Mouse (Mus musculus): ENCODE measurements around the gene Ceacam20.

- TF ChIP-seq CTCF (IDR thresholded peaks at IDR 0.05; ENCODE audit: extremely low read depth, insufficient read depth, low read length) (no peak), POLR2A (IDR thresholded peaks at IDR 0.05; ENCODE audit: extremely low read depth, insufficient read depth, low read length) (no peak)
Observed at GRCm38 (mm10) chr7:19970196-19970595, 5.0 kb downstream of the Ceacam20 start.
